Mouse (Mus musculus) heart, postnatal 10 days (tissue): ENCODE results near the gene Rhou. TPM values are rescaled to one million over a fixed set of nuclear protein-coding genes. Genes with fewer than 3 reads are reported as not detected.

Experiments used
- DNase-seq, 2 experiments: peaks; one replicate each; pipeline ENCODE4 v3.0.0; 2021
- intact Hi-C: fragments of 180-260 bp; cut with DNase I; formaldehyde crosslinking; loops from one replicate; pipeline ENCODE4 v1.15.1; 2025
- total RNA-seq, 2 experiments: library from RNA; stranded (reverse); gene quantifications; 2 replicates each; pipeline ENCODE4 v1.2.3; 2021

Rhou gene
- total RNA-seq, 2 experiments from 2014 or later, result 11.2 to 13.1 TPM

DNA sequence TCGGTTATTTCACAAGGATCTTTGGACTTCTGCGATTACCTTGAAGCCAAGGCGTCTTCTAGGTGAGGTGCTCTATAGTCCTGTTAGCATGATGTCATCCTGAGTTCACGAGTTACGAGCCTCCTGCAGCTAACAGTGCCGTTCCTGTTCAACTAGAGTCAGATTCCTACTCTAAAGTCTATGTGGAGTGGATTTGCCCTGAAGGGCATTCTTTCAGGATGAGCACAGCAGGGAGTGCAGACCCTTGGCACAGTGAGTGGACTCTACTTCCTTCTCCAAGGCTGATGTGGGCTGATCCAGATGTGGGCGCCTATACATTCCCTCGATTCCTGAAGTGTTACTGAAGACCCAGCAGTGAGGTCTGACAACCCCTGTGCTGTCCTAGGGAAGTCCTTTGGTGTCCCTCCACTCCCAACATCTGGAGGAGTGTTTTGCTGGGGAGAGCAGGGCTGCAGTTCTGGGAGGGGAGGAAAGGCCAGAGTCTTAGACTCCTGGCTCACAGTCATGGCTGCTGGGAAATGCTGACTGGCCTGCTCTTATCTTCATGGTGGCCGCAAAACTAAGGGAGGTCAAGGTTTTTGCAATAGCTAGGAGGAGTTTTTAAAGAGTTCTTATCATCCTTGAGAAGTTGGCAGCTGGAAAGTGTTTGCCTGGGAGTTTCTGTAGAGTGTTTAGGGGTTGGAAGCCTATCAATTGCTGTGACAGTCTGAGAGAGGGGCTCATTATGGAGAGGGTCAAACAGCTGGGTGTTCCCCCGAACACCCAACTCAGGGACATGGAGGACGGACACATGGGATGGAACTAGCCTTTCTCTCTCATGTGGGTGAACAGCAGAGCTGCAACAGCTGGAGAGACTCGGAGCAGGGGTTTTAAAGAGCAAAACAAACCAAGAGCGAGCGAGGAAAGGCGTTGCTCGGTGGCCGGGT lies 5.2 kb upstream of the Rhou start:
- intact Hi-C loops, result no loop called here
- DNase-seq, result peak; percentile 56 to 60

DNA sequence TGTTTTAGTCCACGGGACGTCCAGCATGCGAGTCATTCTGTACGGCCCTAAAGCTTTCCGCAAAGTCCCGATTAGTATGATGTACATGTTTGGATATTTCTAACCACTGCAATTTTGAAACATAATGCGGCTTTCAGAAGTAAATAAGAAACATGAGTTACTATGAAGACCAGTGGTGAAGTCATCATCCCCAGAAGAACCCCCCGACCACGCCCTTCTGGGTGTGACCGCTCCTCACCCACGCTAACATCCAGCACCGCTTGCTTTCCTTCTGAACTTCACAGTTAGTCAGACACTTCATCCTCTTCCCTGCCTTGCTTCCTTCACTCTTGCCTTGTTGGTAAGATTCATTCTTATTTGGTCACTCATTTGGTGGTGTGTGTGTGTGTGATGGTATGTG lies 4.2 kb upstream of the Rhou start:
- DNase-seq, result no peak
- intact Hi-C loops, result no loop called here

- no peak for DNase-seq
- intact Hi-C loops, result loop anchor here (2.0 kb wide), 3 partner anchors 77 to 133 kb away; no protein-coding TSS in a partner anchor
These were observed 2.2 kb upstream of the Rhou start for GRCm38 (mm10) chr8:123651390-123652098.

GRCm38 (mm10) chr8:123652641-123653040 lies 1.1 kb upstream of the Rhou start:
- DNase-seq, result no peak
- intact Hi-C loops, result loop anchor here (2.0 kb wide), 3 partner anchors 76 to 132 kb away; no protein-coding TSS in a partner anchor

DNA sequence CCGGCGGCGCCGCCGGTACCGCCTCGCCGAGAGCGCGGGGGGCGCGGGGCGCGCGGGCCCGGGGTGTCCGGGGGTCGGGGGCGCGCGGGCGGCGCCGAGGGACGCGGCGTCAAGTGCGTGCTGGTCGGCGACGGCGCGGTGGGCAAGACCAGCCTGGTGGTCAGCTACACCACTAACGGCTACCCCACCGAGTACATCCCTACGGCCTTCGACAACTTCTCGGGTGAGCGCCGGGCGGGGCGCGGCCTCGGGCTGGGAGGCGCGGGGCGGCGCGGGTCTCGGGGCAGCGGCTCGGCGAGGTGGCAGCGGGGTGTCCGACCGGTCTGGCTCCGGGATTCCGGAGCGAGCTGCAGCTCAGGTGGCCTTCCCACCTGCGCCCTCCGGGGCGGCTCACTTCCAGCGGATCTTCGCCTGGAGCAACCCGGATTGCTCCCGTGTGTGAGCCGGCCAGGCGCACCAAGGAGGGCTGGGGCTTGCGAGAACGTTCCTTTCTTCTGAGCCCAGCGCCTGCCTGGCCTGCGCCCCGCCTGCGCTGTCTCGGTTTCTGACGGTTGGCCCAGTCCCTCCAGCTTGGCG lies 353 bp downstream of the Rhou start:
- peak; percentile 68 to 69 for DNase-seq
- intact Hi-C loops, result loop anchor here (2.0 kb wide), 3 partner anchors 75 to 131 kb away; no protein-coding TSS in a partner anchor

- intact Hi-C loops, result no loop called here
These were observed 1.0 kb downstream of the Rhou start for GRCm38 (mm10) chr8:123654763-123655162.

GRCm38 (mm10) chr8:123655351-123655779 lies 1.6 kb downstream of the Rhou start:
- no peak for DNase-seq
- intact Hi-C loops, result no loop called here

More at GRCm38 (mm10) chr8:123654763-123655162, 1.0 kb downstream of the Rhou start:
- no peak for DNase-seq

GRCm38 (mm10) chr8:123657826-123658225 lies 4.1 kb downstream of the Rhou start:
- no peak for DNase-seq
- intact Hi-C loops, result no loop called here

DNA sequence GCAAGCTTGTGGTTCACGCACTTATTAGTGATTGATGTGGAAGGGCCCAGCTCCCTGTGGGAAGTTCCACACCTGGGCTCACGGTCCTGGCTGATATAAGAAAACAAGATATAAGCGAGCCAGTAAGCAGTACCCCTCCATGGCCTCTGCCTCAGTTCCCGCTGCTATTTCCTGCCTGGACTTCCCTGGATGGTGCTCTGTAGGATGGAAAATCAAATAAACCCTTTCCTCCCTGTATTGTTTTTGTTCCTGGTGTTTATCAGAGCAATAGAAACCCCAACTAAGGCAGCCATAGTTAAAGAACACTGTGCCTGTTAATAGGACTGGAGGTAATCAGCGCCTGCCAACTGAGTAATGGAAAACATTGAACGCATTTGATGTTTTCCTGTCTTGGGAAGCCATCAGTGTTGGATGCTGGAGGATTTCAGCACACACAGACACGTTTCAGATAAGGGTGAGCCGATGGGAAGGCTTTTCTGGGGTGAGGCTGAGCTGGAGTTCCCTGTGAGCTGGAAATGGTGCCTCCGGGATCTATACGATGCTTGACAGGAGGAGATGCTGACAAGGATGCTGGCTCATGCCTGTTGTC lies 5.8 kb downstream of the Rhou start:
- no peak for DNase-seq
- intact Hi-C loops, result no loop called here

GRCm38 (mm10) chr8:123661515-123661914 lies 7.8 kb downstream of the Rhou start:
- DNase-seq, result no peak
- intact Hi-C loops, result no loop called here

GRCm38 (mm10) chr8:123665580-123665979 lies 11.9 kb downstream of the Rhou start:
- intact Hi-C loops, result no loop called here
- no peak for DNase-seq

DNA sequence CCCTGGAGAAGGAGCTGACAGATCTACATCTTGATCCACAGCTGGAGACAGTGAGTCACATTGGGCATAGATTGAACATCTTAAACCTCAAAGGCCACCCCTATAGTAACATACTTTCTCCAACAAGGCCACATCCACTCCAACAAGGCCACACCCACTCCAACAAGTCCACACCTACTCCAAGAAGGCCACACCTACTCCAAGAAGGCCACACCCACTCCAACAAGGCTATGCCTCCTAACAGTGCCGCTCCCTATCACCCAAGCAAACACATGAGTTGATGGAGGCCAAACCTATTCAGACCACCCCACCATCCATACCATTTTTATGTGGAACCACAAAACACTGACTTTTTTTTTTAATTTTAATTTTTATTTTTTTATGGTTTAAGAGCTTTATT lies 13.1 kb downstream of the Rhou start:
- intact Hi-C loops, result no loop called here

DNA sequence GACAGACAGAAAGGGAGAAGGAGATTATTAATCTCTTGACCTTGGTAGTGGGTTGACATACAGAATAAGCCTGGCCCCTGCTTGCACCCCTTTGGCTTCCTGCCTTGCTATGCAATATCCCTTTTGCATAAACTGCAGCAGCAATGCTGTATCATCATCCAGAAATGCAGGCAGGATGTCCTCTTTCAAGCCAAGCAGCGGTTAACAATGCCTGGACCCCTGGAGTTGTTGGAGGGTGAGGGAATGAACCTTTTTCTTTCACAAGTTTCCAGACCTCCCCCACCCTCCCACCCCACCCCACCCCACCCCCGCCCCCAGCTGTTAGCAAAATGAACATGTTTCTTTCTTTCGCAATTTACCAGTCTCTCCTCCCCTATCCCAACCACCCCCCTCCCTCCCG lies 15.0 kb downstream of the Rhou start:
- no peak for DNase-seq
- intact Hi-C loops, result no loop called here

More for the DNA sequence above, 13.1 kb downstream of the Rhou start:
- DNase-seq, result no peak

DNA sequence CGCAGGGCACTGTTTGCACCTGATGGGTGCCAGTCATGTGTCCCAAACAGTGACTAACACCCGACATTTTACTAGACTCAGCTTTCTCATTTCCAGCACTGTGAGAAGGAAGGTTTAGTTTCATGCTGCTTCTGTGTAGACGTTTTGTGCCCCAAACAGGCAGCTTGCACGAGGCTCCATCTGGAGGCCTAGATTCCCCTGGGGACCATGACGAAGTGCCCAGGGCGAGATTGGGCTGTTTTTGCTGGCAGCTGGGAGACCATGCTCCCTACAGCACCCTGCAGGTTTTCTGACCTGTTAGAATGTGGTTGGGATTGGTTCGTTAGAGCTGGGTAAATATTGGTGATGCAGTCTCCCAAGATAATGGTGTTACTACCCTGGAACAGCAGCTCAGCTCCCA lies 17.0 kb downstream of the Rhou start:
- DNase-seq, result no peak

DNA sequence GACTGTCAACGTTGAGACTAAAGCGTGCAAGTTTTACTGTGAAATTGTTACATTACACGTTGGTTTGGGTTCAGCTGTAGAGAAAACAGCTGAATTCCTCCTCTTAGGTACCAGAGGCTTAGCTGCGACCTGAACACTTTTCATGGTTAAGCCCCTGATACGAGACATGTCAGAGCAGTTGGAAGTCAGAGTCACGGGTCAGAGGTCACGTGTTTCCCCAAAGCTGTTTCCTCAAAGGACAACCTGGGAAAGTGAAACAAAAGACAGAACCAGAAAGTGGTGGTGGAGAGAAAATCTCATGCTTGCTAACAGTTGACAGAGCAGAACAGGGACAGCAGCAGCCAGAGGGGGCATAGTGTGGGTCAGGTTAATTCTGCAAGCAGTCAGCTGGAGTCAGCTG lies 17.7 kb downstream of the Rhou start:
- intact Hi-C loops, result no loop called here
- DNase-seq, result no peak

More for the DNA sequence above, 17.0 kb downstream of the Rhou start:
- intact Hi-C loops, result no loop called here

DNA sequence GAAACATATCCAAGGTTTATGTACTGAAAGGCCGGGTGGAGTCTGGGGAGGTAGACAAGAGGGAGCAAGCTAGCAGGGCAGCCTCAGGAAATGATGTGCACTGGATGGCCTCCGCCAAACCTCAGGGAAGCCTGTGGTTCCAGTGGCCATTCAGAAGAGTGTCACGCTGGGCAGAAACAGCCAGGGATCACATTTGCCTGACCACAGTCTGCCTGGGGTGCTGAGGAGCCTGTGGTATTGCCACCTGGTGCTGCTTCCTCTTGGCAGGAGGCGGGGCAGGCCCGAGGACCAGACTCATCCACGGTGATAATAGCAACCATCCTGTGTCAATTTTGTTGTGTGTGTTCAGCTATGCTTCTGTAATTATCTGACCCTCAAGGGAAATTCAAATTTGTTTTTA lies 18.9 kb downstream of the Rhou start:
- intact Hi-C loops, result no loop called here

GRCm38 (mm10) chr8:123675611-123676010 lies 21.9 kb downstream of the Rhou start:
- DNase-seq, result no peak

More for the DNA sequence above, 18.9 kb downstream of the Rhou start:
- DNase-seq, result no peak

DNA sequence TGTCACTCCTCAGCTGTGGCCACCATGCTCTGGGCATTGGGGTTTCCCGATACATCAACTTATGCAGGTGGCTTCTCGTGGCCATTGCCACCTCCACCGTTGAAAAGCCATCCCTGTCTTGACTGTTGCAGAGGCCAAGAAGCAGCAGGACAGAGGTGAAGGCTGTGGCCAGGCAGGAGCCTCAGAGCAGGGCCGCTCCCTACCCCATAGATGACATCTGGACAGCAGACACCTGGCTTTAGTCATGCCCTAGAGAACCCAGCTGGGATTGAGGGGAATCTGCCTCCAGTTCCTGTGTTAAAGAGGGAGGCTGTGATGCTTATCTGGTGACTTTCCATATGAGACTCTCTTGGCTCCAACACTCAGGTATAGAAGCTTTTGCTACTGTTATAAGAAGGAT lies 24.7 kb downstream of the Rhou start:
- intact Hi-C loops, result no loop called here
- no peak for DNase-seq

More at GRCm38 (mm10) chr8:123675611-123676010, 21.9 kb downstream of the Rhou start:
- intact Hi-C loops, result no loop called here

DNA sequence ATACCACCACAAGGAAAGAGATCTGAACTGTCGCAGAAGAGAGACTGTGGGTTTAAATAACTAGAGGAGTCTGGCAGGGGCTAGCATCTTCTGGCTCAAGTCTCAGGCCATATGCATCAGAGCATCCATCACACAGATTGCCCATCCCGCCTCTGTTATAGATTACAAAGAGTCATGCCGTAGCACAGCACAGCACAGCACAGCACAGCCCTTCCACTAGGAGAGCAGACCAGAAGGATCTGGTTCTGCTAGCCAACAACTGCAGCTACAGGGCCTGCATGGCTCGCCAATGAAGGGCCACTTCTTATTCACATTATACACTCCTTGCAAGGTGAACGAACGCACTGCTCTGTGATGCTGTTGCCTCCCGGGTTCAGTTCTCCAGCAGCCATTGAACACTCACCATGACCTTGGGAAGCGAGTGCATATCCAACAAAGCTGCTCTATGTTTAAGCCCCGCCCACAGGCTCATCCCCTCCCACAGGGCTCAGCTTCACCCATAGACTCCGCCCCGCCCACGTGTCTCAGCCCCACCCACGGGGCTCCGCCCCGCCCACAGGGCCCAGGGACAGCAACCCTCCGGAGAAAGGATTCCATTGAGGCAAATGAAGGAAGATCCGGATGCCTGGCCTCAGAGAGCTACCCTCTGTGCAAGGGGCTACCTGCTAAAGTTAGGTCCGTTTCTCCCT lies 28.5 kb downstream of the Rhou start:
- intact Hi-C loops, result no loop called here
- DNase-seq, result peak in 1 of 2 experiments; percentile 27

- DNase-seq, result no peak
- intact Hi-C loops, result no loop called here
These were observed 29.6 kb downstream of the Rhou start for GRCm38 (mm10) chr8:123683321-123683720.
